Mouse (Mus musculus): ENCODE results near the gene Sh2b3. TPM values are rescaled to one million over a fixed set of nuclear protein-coding genes. Genes with fewer than 3 reads are reported as not detected.

Sh2b3 gene
- polyA plus RNA-seq, 1 experiment from 2014 or later, result 26.4 TPM

DNA sequence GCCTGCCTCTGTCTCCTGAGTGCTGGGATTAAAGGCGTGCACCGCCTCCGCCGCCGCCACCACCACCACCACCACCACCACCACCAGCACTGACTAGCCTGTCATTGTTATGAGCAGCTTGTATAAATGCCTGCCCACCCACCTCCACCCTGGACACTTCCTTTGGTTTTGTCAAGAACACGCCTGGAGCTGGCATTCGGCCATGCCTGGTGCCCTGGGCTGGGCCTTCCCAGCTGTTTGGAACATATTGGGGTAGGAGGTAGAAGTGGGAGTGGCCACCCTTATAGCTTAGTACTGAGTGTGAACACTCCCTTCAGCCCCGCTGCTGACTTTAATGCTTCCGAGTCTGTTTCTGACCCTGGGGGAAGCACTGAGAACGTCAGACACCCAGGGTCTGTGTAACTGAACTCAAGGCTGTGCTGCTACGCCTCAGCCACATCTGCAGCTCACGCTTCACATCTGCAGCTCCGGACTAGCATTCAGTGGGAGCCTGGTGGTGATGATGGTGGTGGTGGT, 34.1 kb upstream of the Sh2b3 start:
- H3K9ac ChIP-seq, result no peak overlapping the region
- no peak for ATAC-seq (ENCODE audit: insufficient read depth)
- no peak overlapping the region for H3K4me2 ChIP-seq
- no peaks in the 10 kb centered on the region for H3K9me3 ChIP-seq (ENCODE audit: low read depth, low read length)
- no peak overlapping the region for H3K4me3 ChIP-seq (ENCODE audit: low read depth, low read length)
- H3K27ac ChIP-seq (ENCODE audit: low read depth), result no peak overlapping the region
- TF ChIP-seq CTCF (IDR thresholded peaks at IDR 0.05; ENCODE audit: low read depth), result no peak
- H3K4me1 ChIP-seq (ENCODE audit: insufficient read depth), result no peaks in the 10 kb centered on the region
- H3K36me3 ChIP-seq (ENCODE audit: insufficient read depth), result no peaks in the 10 kb centered on the region
- peak; percentile 24 for DNase-seq
- 81% methylated on average over 13 of the region's 13 CpGs for WGBS
- H3K27me3 ChIP-seq (ENCODE audit: insufficient read depth, low read length), result no peaks in the 10 kb centered on the region

DNA sequence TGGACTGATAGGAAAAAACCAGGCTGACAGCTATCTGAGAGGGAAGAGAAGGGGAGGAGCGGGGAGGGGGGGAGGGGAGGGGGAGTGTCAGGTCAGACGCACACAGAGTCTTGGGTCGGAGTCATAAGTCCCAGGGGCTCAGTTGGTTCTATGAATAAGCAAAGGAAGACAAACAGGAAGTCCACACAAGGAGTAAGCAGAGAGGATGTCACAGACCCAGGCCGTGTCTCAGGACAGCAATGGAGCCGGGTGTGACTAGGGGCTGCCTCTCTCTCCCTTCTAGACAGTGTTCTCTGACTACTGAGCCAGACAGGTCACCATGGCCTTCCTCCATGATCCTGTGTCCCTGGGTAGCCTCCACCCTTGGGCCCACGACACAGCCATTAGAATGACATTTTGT, 33.4 kb upstream of the Sh2b3 start:
- DNase-seq (no peak), ATAC-seq (ENCODE audit: insufficient read depth) (no peak)
- H3K4me2 ChIP-seq, result no peak overlapping the region
- WGBS, result 63% methylated on average over 6 of the region's 6 CpGs
- H3K27ac ChIP-seq (ENCODE audit: low read depth), result no peak overlapping the region
- TF ChIP-seq CTCF (IDR thresholded peaks at IDR 0.05; ENCODE audit: low read depth), result no peak
- no peak overlapping the region for H3K9ac ChIP-seq
- H3K4me3 ChIP-seq (ENCODE audit: low read depth, low read length), result no peak overlapping the region
- no peaks in the 10 kb centered on the region for H3K27me3 ChIP-seq (ENCODE audit: insufficient read depth, low read length)
- no peaks in the 10 kb centered on the region for H3K9me3 ChIP-seq (ENCODE audit: low read depth, low read length)
- H3K4me1 ChIP-seq (ENCODE audit: insufficient read depth), result no peaks in the 10 kb centered on the region
- H3K36me3 ChIP-seq (ENCODE audit: insufficient read depth), result no peaks in the 10 kb centered on the region

DNA sequence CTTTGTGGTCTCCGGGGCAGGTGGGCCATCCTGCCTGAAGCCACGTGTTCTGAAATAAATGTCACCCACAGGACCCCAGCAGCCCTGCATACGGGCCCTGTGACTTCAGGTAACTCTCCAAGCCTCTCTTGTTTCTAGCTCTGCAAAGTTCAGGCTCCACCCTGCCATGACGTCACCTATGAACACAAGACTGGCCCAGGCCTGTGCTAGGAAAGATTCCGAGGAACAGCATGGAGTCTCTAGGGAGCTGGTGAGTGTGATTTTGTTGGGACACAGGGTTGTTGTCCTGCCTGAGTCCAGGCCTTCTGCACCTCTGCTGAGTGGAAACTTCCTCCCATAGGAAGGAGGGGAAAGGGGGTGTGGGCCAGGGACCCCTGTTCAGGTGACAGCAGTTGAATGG, 30.5 kb upstream of the Sh2b3 start:
- no peak for TF ChIP-seq CTCF (IDR thresholded peaks at IDR 0.05; ENCODE audit: low read depth)
- H3K4me3 ChIP-seq (ENCODE audit: low read depth, low read length), result no peak overlapping the region
- H3K9me3 ChIP-seq (ENCODE audit: low read depth, low read length), result no peaks in the 10 kb centered on the region
- no peak overlapping the region for H3K9ac ChIP-seq
- H3K27me3 ChIP-seq (ENCODE audit: insufficient read depth, low read length), result no peaks in the 10 kb centered on the region
- no peak overlapping the region for H3K4me2 ChIP-seq
- 50% methylated on average over 5 of the region's 5 CpGs for WGBS
- H3K27ac ChIP-seq (ENCODE audit: low read depth), result no peak overlapping the region
- no peaks in the 10 kb centered on the region for H3K36me3 ChIP-seq (ENCODE audit: insufficient read depth)
- H3K4me1 ChIP-seq (ENCODE audit: insufficient read depth), result no peaks in the 10 kb centered on the region
- DNase-seq, result peak; percentile 37
- no peak for ATAC-seq (ENCODE audit: insufficient read depth)

DNA sequence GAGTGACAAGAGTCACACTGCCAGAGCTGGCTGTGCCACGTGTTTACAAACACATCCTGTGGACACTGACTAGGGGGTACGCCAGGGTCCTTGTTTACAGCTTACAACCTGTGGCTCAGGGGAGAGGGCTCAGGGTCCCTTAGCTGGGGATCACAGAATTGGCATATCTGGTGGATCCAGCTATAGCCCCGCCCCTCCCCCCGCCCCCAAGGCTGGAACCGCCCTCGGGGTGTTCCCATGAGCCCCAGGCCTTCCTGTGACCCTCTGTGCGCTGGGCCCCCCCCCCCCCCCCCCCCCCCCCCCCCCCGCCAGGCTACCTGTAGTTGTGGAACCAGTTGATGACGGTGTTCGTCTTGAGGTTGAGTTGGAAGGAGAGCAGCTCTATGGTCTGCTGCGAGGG, 26.9 kb upstream of the Sh2b3 start:
- Histone ChIP-seq H3K36me3 (ENCODE audit: insufficient read depth) (no peaks in the 10 kb centered on the region), H3K9me3 (ENCODE audit: low read depth, low read length) (no peaks in the 10 kb centered on the region), H3K9ac (no peak overlapping the region), H3K4me1 (ENCODE audit: insufficient read depth) (no peaks in the 10 kb centered on the region), H3K4me2 (peak overlapping the region; percentile 49), H3K27me3 (ENCODE audit: insufficient read depth, low read length) (no peaks in the 10 kb centered on the region), H3K4me3 (ENCODE audit: low read depth, low read length) (0 out of 2 replicates have a peak overlapping the region, but pooled peaks have one; percentile 8), H3K27ac (ENCODE audit: low read depth) (no peak overlapping the region)
- ATAC-seq (ENCODE audit: insufficient read depth) (peak; percentile 51; the same call in 1 of the 2 replicates), DNase-seq (no peak)
- WGBS, result 7% methylated on average over 7 of the region's 11 CpGs
- TF ChIP-seq CTCF (IDR thresholded peaks at IDR 0.05; ENCODE audit: low read depth), result no peak

DNA sequence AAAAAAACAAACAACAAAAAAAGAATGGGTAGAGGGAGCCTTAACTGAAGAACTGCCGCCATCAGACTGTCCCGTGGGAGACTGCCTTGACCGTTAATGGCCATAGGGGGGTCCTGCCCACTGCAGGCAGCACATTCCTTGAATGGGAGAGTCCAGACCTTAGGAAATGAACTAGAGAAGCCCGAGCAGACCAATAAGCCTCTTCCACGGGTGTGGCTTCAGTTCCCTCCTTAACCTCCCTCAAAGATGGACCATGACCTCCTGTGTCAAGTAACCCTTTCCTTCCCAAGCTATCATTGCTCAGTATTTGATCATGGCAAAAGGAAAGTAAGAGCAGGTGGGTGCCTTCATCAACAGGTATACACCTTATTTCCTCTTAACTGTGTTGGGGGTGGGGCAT, 24.5 kb upstream of the Sh2b3 start:
- ATAC-seq (ENCODE audit: insufficient read depth) (no peak), DNase-seq (no peak)
- no peak overlapping the region for H3K27ac ChIP-seq (ENCODE audit: low read depth)
- H3K4me1 ChIP-seq (ENCODE audit: insufficient read depth), result no peaks in the 10 kb centered on the region
- no peaks in the 10 kb centered on the region for H3K36me3 ChIP-seq (ENCODE audit: insufficient read depth)
- H3K9ac ChIP-seq, result no peak overlapping the region
- no peaks in the 10 kb centered on the region for H3K9me3 ChIP-seq (ENCODE audit: low read depth, low read length)
- no peak overlapping the region for H3K4me3 ChIP-seq (ENCODE audit: low read depth, low read length)
- H3K4me2 ChIP-seq, result no peak overlapping the region
- 46% methylated on average over 5 of the region's 5 CpGs for WGBS
- no peaks in the 10 kb centered on the region for H3K27me3 ChIP-seq (ENCODE audit: insufficient read depth, low read length)
- no peak for TF ChIP-seq CTCF (IDR thresholded peaks at IDR 0.05; ENCODE audit: low read depth)

DNA sequence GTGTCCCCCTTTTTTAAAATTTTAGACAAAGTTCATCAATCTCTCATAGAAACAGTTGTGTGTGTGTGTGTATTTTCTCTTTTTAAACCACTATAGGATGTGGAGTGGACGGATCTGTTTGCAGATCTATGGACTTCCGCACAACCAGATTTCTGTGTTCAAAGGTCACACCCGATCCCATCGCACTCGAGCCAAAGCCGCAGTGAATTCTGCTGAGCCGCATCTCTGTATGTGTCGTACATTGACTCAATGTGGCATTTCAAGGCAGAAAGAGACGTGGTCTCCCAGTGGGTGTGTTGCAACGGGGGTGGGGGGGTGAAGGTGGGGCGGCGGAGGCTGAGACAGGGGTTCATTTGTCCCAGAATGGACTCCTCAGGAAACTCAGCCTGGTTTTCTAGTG, 21.0 kb upstream of the Sh2b3 start:
- 81% methylated on average over 12 of the region's 12 CpGs for WGBS
- no peaks in the 10 kb centered on the region for H3K27me3 ChIP-seq (ENCODE audit: insufficient read depth, low read length)
- no peaks in the 10 kb centered on the region for H3K9me3 ChIP-seq (ENCODE audit: low read depth, low read length)
- H3K9ac ChIP-seq, result no peak overlapping the region
- ATAC-seq (ENCODE audit: insufficient read depth) (no peak), DNase-seq (no peak)
- no peaks in the 10 kb centered on the region for H3K4me1 ChIP-seq (ENCODE audit: insufficient read depth)
- H3K27ac ChIP-seq (ENCODE audit: low read depth), result no peak overlapping the region
- H3K4me3 ChIP-seq (ENCODE audit: low read depth, low read length), result no peak overlapping the region
- no peak overlapping the region for H3K4me2 ChIP-seq
- no peak for TF ChIP-seq CTCF (IDR thresholded peaks at IDR 0.05; ENCODE audit: low read depth)
- peaks cover 18% of the 10 kb centered on the region for H3K36me3 ChIP-seq (ENCODE audit: insufficient read depth)

DNA sequence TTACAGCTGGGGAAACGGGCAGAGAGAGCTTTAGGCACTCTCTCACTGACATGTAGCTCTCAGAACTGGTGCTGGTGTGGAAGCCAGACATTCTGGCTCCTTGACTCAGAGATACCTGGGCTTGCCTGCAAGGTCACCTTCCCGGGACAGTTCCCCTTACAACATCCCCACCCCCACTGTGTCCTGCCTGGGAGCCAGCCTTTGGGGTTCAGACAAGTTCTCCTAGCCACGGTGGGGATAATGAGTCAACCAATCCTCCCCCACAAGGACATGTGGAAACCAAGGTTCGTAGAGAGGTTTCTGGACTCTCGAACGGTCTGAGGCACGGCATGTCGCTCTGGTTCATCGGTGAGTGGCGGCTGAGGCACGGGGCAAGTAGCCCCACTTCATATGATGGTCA, 19.3 kb upstream of the Sh2b3 start:
- H3K27me3 ChIP-seq (ENCODE audit: insufficient read depth, low read length), result no peaks in the 10 kb centered on the region
- no peak overlapping the region for H3K9ac ChIP-seq
- no peak for TF ChIP-seq CTCF (IDR thresholded peaks at IDR 0.05; ENCODE audit: low read depth)
- no peak overlapping the region for H3K27ac ChIP-seq (ENCODE audit: low read depth)
- H3K4me1 ChIP-seq (ENCODE audit: insufficient read depth), result no peaks in the 10 kb centered on the region
- H3K9me3 ChIP-seq (ENCODE audit: low read depth, low read length), result no peaks in the 10 kb centered on the region
- WGBS, result 83% methylated on average over 11 of the region's 11 CpGs
- H3K4me3 ChIP-seq (ENCODE audit: low read depth, low read length), result no peak overlapping the region
- ATAC-seq (ENCODE audit: insufficient read depth), result no peak
- DNase-seq, result no peak
- H3K4me2 ChIP-seq, result no peak overlapping the region
- H3K36me3 ChIP-seq (ENCODE audit: insufficient read depth), result peaks cover 34% of the 10 kb centered on the region

DNA sequence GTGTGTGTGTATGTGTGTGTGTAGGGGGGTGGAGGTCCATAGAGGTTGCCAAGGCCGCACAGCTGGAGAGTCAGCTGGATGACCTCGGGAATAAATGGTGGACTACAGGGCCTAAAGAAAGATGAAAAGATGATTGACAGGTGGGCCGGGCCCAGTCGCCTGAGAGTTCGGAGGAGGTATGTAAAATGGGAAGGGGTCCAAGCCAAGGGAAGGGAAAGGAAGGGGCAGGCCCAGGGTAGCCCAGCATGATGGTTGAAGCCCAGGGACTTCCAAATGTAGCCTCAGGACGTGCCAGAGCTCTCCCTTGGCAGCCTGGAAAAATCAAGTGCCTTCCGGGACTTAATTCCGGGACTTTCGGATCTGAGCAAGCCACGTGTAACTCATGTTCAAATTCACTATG, 17.3 kb upstream of the Sh2b3 start:
- Histone ChIP-seq H3K4me3 (ENCODE audit: low read depth, low read length) (no peak overlapping the region), H3K4me1 (ENCODE audit: insufficient read depth) (peaks cover 5% of the 10 kb centered on the region), H3K36me3 (ENCODE audit: insufficient read depth) (peaks cover 42% of the 10 kb centered on the region), H3K9me3 (ENCODE audit: low read depth, low read length) (no peaks in the 10 kb centered on the region), H3K9ac (no peak overlapping the region), H3K4me2 (no peak overlapping the region), H3K27ac (ENCODE audit: low read depth) (no peak overlapping the region), H3K27me3 (ENCODE audit: insufficient read depth, low read length) (no peaks in the 10 kb centered on the region)
- no peak for DNase-seq
- ATAC-seq (ENCODE audit: insufficient read depth), result no peak
- TF ChIP-seq CTCF (IDR thresholded peaks at IDR 0.05; ENCODE audit: low read depth), result no peak
- 75% methylated on average over 10 of the region's 10 CpGs for WGBS

Measured in lung, embryonic 14.5 days (tissue).